Mouse (Mus musculus): ENCODE measurements around the gene Rabac1.

Rabac1 gene

DNA sequence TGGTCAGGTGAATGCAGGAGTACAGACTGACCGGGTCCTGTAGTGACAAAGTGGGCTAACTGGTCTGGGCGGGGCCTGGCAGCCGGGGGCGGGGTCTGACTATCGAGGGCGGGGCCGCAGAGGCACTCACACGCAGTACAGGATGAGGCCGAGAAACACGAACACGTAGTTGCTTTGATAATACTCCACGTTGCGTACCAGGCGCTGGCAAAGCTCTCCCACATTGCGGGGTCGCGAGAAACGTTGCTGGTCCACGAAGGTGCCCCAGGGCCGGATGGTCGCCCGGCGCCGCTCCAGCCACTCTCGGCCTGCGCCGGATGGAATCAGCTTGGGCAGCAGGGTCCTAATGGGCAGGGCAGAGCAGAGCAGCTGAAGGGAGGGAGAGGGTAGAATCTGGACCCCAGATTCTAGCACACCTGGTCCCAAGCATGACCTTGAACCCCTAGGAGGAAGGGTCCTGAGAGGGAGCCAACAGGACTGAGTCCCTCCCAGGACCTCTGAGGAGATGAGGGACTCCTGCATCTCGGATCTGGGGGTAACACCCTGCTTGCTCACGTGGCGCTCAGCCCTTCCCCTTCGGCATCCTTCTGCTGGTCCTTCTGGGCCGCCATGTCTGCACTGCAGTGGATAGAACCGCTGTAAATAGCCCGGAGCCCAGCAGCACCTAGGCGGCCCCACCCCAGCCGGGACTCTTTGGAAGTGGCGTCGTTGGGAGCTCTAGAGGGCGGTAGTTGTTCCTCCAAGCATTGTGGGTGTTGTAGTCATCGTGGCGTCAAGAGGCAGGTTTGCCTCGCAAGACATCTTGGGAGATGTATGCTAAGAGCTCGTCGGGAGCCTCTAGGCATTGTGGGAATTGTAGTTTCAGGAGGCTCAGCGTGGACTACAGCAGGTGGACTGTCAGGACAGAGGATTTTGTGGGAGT, at the start of gene Rabac1:
TSS of gene Rabac1 (minus strand) at position 783 of the 922 bp plus-strand sequence.
- DNase-seq (ENCODE audit: extremely low read depth, low read depth) = peak; percentile 96

DNA sequence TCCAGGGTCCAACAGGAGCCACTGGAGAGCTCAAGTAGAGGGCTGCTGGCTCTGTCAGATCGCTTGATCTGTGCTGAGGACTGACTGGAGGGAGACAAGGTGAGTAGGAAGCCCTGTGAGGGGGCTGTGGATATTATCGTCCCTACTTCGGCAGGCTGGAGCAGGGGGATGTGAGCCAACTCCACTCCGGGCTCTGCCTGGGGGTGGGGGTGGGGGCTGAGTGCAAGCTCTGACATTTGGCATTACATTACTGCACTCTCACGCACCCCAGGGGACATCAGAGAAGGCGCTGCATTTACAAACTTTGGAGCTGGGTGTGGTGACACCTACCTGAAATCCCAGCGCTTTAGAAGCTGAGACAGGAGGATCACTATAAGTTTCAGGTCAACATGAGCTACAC, 39.0 kb upstream of the Rabac1 start:
- no peak for DNase-seq (ENCODE audit: extremely low read depth, low read depth)

GRCm38 (mm10) chr7:25010090-25010913, 37.7 kb upstream of the Rabac1 start:
- DNase-seq (ENCODE audit: extremely low read depth, low read depth) = no peak

GRCm38 (mm10) chr7:25009099-25009700, 36.6 kb upstream of the Rabac1 start:
- no peak for DNase-seq (ENCODE audit: extremely low read depth, low read depth)

GRCm38 (mm10) chr7:25008635-25009034, 36.1 kb upstream of the Rabac1 start:
- no peak for DNase-seq (ENCODE audit: extremely low read depth, low read depth)

DNA sequence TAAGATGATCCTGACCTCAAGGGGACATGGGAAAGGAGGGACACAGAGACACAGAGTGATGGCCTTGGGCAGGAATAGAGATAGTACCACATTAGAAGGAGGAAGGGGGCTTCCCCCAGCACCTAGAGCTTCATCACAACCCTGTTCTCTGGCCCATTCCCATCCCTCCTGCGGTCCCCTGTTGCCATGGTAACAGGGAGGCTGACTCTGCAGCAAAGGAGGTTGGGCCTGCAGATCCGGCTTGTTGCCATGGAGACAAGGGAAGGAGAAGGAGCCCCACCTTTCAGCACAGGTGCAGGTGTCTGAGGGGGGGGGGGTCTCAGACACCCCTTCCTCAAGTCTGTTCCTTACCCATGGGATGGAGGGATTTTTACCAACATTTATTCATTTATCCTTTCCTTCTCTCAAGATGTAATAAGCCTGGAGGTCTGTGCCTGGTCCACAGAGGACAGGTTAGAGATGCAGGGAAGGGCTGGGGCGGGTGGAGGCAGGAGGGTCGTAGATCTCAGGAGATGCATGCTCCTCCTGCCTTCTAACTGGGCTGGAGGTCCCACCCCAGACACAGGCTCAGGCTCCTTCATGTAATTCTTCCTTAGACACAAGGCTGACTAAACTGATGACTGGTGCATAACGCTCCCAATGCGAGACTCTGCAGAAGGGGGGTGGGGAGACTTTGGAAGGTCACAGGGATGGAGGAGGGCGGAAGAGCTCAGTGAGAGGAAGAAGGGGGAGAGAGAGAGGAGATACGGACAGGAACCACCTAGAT, 35.2 kb upstream of the Rabac1 start:
- DNase-seq (ENCODE audit: extremely low read depth, low read depth) = no peak

DNA sequence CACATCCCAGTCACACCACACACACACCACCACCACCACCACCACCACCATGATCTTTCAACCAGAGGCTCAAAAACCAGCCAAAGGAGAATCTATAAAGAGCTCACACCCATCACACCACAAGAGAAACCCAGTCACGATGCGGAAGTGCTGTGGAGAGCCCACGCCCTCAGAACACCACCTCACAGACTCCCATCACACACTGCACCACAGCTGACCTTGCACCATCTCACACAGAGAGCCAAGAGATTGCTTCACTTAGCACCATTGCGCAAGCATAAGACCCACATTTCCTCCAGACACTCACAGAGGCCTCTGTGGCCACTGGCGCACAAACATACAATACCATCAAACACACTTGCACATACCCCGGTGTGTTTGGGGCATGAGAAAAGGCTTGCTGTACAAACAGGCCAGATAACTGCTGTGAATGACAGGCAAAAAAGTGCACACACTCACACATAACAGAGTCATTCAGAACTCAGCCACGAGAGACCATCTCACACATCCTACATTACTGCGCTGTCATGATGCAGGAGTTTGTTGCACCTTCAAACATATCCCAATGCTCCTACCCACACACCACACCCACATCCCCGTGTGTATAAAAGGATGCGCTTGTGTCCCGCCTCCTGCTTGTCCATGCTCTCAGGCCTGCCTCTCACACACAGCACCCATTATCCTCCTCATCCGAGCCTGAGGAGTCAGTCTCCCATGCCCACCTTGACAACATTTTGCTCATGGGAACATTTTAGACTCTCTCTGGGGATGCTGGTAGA, 34.2 kb upstream of the Rabac1 start:
- DNase-seq (ENCODE audit: extremely low read depth, low read depth) = no peak

DNA sequence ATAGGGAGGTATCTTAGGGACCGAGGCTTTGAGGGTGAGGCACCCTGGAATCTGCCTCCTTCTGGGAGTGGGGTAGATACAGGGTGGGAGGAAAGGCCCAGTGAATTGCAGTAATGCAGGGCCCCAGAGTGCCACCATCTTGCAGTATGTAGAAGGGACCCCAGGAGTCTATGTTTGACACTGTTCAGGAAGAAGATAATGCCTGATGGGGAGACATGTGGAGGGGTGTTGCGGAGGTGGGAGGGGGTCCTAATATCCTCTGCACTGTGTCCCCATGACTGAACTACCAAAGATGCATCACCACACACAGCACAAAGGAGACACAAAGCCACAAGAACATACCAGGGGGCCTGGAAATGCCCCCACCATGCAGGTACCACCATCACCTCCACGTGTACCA, 33.6 kb upstream of the Rabac1 start:
- no peak for DNase-seq (ENCODE audit: extremely low read depth, low read depth)

GRCm38 (mm10) chr7:25005421-25006065, 33.0 kb upstream of the Rabac1 start, which contains the start of gene Atp1a3:
TSS of gene Atp1a3 (minus strand) at chr7:25005958.
- DNase-seq (ENCODE audit: extremely low read depth, low read depth) = no peak

- DNase-seq (ENCODE audit: extremely low read depth, low read depth) = no peak
Observed at GRCm38 (mm10) chr7:25004806-25005205, 32.3 kb upstream of the Rabac1 start.

- DNase-seq (ENCODE audit: extremely low read depth, low read depth) = no peak
Observed at GRCm38 (mm10) chr7:25003820-25004388, 31.4 kb upstream of the Rabac1 start.

GRCm38 (mm10) chr7:25003291-25003690, 30.7 kb upstream of the Rabac1 start:
- DNase-seq (ENCODE audit: extremely low read depth, low read depth) = no peak

- no peak for DNase-seq (ENCODE audit: extremely low read depth, low read depth)
Observed at GRCm38 (mm10) chr7:25000711-25001110, 28.2 kb upstream of the Rabac1 start.

DNA sequence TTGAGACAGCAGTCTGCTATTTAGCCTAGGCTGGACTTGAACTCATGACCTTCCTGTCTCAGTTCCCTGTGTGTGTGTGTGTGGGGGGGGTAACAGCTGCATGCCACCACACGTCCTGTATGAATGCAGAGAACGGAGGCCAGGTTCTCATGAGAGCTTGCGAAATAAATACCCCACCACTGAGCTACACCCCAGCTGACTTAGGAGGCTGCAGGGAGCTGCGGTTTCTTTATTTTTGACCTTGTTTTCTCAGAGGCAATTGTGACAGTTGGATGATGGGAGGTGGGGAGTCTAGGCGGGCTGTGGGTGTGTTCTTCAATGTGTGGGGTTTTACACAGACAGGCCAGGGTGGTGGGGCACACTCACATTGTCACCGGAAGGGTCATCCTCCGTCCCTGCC, 27.7 kb upstream of the Rabac1 start:
- DNase-seq (ENCODE audit: extremely low read depth, low read depth) = no peak

- DNase-seq (ENCODE audit: extremely low read depth, low read depth) = no peak
Observed at GRCm38 (mm10) chr7:24993081-24993480, 20.5 kb upstream of the Rabac1 start.

GRCm38 (mm10) chr7:24990478-24990877, 17.9 kb upstream of the Rabac1 start:
- DNase-seq (ENCODE audit: extremely low read depth, low read depth) = no peak

DNA sequence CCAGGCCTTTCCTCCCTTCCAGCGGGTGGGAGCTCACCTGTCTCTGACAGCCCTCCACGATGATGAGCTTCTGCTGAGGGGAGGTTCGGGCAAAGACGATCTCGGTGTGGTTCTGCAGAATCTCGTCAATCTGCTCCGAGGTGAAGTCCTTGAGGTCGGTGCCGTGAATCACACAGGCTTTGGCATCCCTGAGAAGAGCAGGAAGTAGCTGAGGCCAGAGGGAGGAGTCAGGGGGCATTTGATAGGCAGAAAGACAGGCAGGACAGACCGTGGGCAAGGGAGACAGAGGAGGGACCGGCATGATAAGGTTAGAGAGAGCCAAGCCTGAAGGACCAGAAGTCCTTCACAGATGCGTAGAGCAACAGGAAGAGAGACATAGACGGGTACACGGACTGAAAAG, 15.4 kb upstream of the Rabac1 start:
- DNase-seq (ENCODE audit: extremely low read depth, low read depth) = no peak

DNA sequence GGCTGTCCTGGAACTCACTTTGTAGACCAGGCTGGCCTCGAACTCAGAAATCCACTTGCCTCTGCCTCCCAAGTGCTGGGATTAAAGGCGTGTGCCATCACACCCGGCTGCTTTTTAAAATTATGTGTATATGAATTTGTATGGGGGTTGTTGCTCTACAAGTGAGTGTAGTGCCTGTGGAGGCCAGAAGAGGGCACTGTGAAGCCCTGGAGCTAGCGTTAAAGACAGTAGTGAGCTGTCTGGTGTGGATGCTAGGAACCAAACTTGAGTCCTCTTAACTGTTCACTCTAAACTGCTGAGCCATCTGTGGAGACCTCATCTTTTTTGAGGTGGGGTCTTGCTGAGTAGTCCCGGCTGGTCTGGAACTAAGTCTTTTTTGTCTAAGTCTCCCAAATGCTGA, 13.2 kb upstream of the Rabac1 start:
- no peak for DNase-seq (ENCODE audit: extremely low read depth, low read depth)

DNA sequence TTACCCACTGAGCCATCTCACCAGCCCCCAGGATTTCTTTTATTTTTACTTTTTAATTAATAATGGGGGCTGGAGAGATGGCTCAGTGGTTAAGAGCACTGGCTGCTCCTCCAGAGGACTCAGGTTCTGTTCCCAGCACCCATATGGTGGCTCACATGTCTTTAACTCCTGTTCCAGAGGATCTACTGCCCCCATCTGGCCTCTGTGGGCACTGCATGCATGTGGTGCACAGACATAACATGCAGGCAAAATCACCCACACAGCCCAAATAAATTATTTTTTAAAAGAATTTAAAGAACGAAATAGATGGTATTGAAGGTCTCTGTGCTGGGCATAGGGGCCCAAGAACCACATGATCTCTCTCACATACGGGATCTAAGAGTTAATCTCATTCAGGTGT, 11.8 kb upstream of the Rabac1 start:
- no peak for DNase-seq (ENCODE audit: extremely low read depth, low read depth)
